Mouse (Mus musculus): ENCODE measurements around the gene Rab3gap1. TPM values are rescaled to one million over a fixed set of nuclear protein-coding genes. Genes with fewer than 3 reads are reported as not detected.
A peak's percentile ranks its signal among the peaks of the same experiment; 100 is the strongest.

Gene Rab3gap1
- polyA plus RNA-seq, 1 experiment from 2014 or later: 19.9 TPM

- Histone ChIP-seq H3K9ac (ENCODE audit: low read depth, low read length) (no peak overlapping the region), H3K27ac (ENCODE audit: low read length) (no peak overlapping the region), H3K9me3 (ENCODE audit: control insufficient read depth, low read length) (no peaks in the 10 kb centered on the region), H3K4me2 (ENCODE audit: low read depth, low read length) (no peak overlapping the region), H3K36me3 (ENCODE audit: control insufficient read depth, insufficient read depth, low read length) (no peaks in the 10 kb centered on the region), H3K4me3 (ENCODE audit: low read length) (no peak overlapping the region), H3K4me1 (ENCODE audit: control insufficient read depth, insufficient read depth, low read length) (peaks cover 5% of the 10 kb centered on the region; the same call in 1 of the 2 replicates), H3K27me3 (replicated peaks; ENCODE audit: control insufficient read depth, insufficient read depth, low read length) (no peaks in the 10 kb centered on the region)
- ATAC-seq: no peak
- 22% methylated on average over 3 of the region's 3 CpGs for WGBS
Measured at GRCm38 (mm10) chr1:127985391-127985790, 116.8 kb downstream of the Rab3gap1 start.

GRCm38 (mm10) chr1:127988246-127988645, 119.7 kb downstream of the Rab3gap1 start:
- Histone ChIP-seq H3K36me3 (ENCODE audit: control insufficient read depth, insufficient read depth, low read length) (no peaks in the 10 kb centered on the region), H3K9me3 (ENCODE audit: control insufficient read depth, low read length) (no peaks in the 10 kb centered on the region), H3K4me2 (ENCODE audit: low read depth, low read length) (no peak overlapping the region), H3K9ac (ENCODE audit: low read depth, low read length) (no peak overlapping the region), H3K27me3 (replicated peaks; ENCODE audit: control insufficient read depth, insufficient read depth, low read length) (no peaks in the 10 kb centered on the region), H3K4me3 (ENCODE audit: low read length) (no peak overlapping the region), H3K27ac (ENCODE audit: low read length) (no peak overlapping the region), H3K4me1 (ENCODE audit: control insufficient read depth, insufficient read depth, low read length) (peaks cover 6% of the 10 kb centered on the region; the same call in 1 of the 2 replicates)
- WGBS: 59% methylated on average over 3 of the region's 3 CpGs
- ATAC-seq: no peak

DNA sequence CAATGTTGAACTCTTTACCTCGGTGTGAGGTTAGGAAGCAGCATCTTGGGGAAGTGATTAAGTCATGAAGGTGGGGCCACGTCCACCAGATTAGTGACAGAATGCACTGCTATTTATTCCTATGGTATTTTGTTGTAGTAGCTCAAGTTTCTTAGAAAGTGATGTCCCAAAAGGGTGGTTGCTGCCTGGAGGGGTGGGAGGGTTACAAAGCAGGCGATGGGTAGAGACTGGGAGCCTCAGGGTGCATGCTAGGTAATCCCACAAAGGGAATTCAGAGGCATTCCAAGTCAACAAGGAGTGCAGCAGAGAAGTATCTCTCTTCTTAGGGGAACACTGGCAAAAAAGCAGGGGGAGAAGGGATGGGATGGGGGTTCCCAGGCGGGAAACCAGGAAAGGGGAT, 120.8 kb downstream of the Rab3gap1 start:
- no peak for ATAC-seq
- H3K36me3 ChIP-seq (ENCODE audit: control insufficient read depth, insufficient read depth, low read length): no peaks in the 10 kb centered on the region
- no peak overlapping the region for H3K4me3 ChIP-seq (ENCODE audit: low read length)
- no peak overlapping the region for H3K27ac ChIP-seq (ENCODE audit: low read length)
- H3K4me2 ChIP-seq (ENCODE audit: low read depth, low read length): no peak overlapping the region
- WGBS: 67% methylated on average over 4 of the region's 4 CpGs
- no peaks in the 10 kb centered on the region for H3K9me3 ChIP-seq (ENCODE audit: control insufficient read depth, low read length)
- H3K9ac ChIP-seq (ENCODE audit: low read depth, low read length): no peak overlapping the region
- peaks cover 6% of the 10 kb centered on the region; the same call in 1 of the 2 replicates for H3K4me1 ChIP-seq (ENCODE audit: control insufficient read depth, insufficient read depth, low read length)
- no peaks in the 10 kb centered on the region for H3K27me3 ChIP-seq (replicated peaks; ENCODE audit: control insufficient read depth, insufficient read depth, low read length)

DNA sequence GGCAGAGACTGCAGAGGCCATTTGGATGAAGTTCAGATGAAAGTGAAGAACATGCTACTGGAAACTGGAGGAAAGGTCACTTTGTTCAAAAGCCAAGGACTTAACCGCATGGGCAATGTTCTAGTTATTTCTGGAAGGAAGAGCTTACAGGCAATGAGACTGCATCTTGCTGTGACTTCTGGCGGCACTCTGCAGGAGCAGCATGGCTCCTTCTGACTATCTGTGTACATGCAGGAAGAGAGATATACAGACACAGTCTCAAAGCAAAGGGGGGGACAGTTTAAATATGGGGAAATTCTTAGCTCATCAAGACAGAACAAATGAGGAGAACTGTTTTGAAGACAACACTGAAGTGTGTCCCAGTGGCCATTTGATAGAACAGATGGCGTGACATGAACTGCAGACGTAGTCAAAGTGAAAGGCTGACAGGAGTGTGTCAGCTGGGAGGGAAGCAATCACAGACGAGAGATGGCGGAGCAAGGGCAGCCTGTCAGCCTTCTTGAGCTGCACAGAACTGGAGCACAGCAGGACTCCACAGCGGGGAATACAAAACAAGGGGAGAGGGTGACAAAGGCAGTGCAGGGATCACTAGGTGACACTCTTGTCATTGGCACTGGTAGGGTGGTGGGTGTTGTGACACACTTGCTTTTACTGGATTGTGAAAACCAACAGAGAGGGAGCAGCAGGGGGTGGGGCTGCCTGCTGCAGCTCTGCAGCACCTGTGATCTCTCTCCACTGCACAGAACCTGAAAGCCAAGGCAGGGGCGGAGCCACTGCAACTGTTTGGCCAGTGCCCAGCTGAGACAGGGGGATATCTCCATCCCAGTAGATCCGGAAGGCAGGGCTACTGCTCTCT, 121.5 kb downstream of the Rab3gap1 start:
- peak; percentile 80 for ATAC-seq
- no peaks in the 10 kb centered on the region for H3K36me3 ChIP-seq (ENCODE audit: control insufficient read depth, insufficient read depth, low read length)
- 55% methylated on average over 9 of the region's 9 CpGs for WGBS

More for the DNA sequence above, 121.5 kb downstream of the Rab3gap1 start:
- Histone ChIP-seq H3K9me3 (ENCODE audit: control insufficient read depth, low read length) (no peaks in the 10 kb centered on the region), H3K4me1 (ENCODE audit: control insufficient read depth, insufficient read depth, low read length) (peaks cover 6% of the 10 kb centered on the region; the same call in 1 of the 2 replicates), H3K4me3 (ENCODE audit: low read length) (no peak overlapping the region), H3K9ac (ENCODE audit: low read depth, low read length) (no peak overlapping the region), H3K27me3 (replicated peaks; ENCODE audit: control insufficient read depth, insufficient read depth, low read length) (no peaks in the 10 kb centered on the region), H3K27ac (ENCODE audit: low read length) (no peak overlapping the region), H3K4me2 (ENCODE audit: low read depth, low read length) (no peak overlapping the region)

Other genes starting within 250 kb of the Rab3gap1 start
- gene Tmem163, start 189.2 kb upstream of the Rab3gap1 start, polyA plus RNA-seq (2015; fragmentation: Nextera tagmentation; extraction: Ambion mirVana): 0.48 and 0.62 TPM in 2 replicates
- gene Acmsd, start 139.4 kb upstream of the Rab3gap1 start, polyA plus RNA-seq (2015; fragmentation: Nextera tagmentation; extraction: Ambion mirVana): 0.12 and 0.17 TPM in 2 replicates
- gene Ccnt2, start 94.6 kb upstream of the Rab3gap1 start, polyA plus RNA-seq (2015; fragmentation: Nextera tagmentation; extraction: Ambion mirVana): 47.8 and 51.5 TPM in 2 replicates
- gene Map3k19, start 13.7 kb upstream of the Rab3gap1 start, polyA plus RNA-seq (2015; fragmentation: Nextera tagmentation; extraction: Ambion mirVana): not detected in 2 replicates
- gene Zranb3, start 234.3 kb downstream of the Rab3gap1 start, polyA plus RNA-seq (2015; fragmentation: Nextera tagmentation; extraction: Ambion mirVana): 4.6 and 5.4 TPM in 2 replicates
- gene R3hdm1, start 234.5 kb downstream of the Rab3gap1 start, polyA plus RNA-seq (2015; fragmentation: Nextera tagmentation; extraction: Ambion mirVana): 38.9 and 44.0 TPM in 2 replicates